Mouse (Mus musculus) forebrain, embryonic 10.5 days (tissue): ENCODE results near the gene Rwdd3. TPM values are rescaled to one million over a fixed set of nuclear protein-coding genes. Genes with fewer than 3 reads are reported as not detected.
A peak's percentile ranks its signal among the peaks of the same experiment; 100 is the strongest.

Experiments used
- DNase-seq: peaks from one replicate; pipeline ENCODE4 v3.0.0-alpha.2; 2017; ENCODE audit warnings: low spot score; ENCODE audit errors: extremely low spot score
- H3K27ac ChIP-seq: fragments of 300-500 bp; sonication (generic); 2 replicates; pipeline ENCODE4 v1.5.1; 2016; ENCODE audit warnings: mild to moderate bottlenecking
- H3K27me3 ChIP-seq: fragments of 300-500 bp; sonication (generic); 2 replicates; pipeline ENCODE4 v1.6.1; 2016; ENCODE audit warnings: mild to moderate bottlenecking; ENCODE audit not compliant: poor library complexity, severe bottlenecking
- H3K36me3 ChIP-seq: fragments of 300-500 bp; sonication (generic); replicated peaks from 2 replicates; pipeline ENCODE4 v1.6.1; 2016; ENCODE audit warnings: mild to moderate bottlenecking, moderate library complexity
- H3K4me1 ChIP-seq: fragments of 300-500 bp; sonication (generic); 2 replicates; pipeline ENCODE4 v1.6.1; 2016
- H3K4me3 ChIP-seq: fragments of 300-500 bp; sonication (generic); 2 replicates; pipeline ENCODE4 v1.5.1; 2016; ENCODE audit warnings: mild to moderate bottlenecking, moderate library complexity
- H3K9me3 ChIP-seq: fragments of 300-500 bp; sonication (generic); 2 replicates; pipeline ENCODE4 v1.6.1; 2016; ENCODE audit warnings: mild to moderate bottlenecking, moderate library complexity
- WGBS: fragments of 180-500 bp; shearing (Covaris S2); methylation state at CpG from one replicate; pipeline ENCODE4 v1.1.7; 2016; 5-methylcytosine and 5-hydroxymethylcytosine counted together
- polyA plus RNA-seq: library from polyadenylated mRNA; unstranded; fragments of >200 nt; fragmentation: Nextera tagmentation; extraction: Ambion mirVana; gene quantifications from 2 replicates; pipeline ENCODE4 v1.2.1, GENCODE M21; 2016

Rwdd3 gene
- polyA plus RNA-seq, 1 experiment from 2014 or later = 5.7 TPM

- DNase-seq = no peak
- Histone ChIP-seq H3K27ac (peak overlapping the region; percentile 72), H3K4me3 (peak overlapping the region; percentile 14; the same call in 1 of the 2 replicates), H3K4me1 (peaks cover 34% of the 10 kb centered on the region), H3K9me3 (no peaks in the 10 kb centered on the region), H3K27me3 (no peaks in the 10 kb centered on the region), H3K36me3 (no peaks in the 10 kb centered on the region)
- WGBS = 44% methylated on average over 11 of the region's 11 CpGs
Observed at GRCm38 (mm10) chr3:121156451-121157186, 14.9 kb downstream of the Rwdd3 start.

DNA sequence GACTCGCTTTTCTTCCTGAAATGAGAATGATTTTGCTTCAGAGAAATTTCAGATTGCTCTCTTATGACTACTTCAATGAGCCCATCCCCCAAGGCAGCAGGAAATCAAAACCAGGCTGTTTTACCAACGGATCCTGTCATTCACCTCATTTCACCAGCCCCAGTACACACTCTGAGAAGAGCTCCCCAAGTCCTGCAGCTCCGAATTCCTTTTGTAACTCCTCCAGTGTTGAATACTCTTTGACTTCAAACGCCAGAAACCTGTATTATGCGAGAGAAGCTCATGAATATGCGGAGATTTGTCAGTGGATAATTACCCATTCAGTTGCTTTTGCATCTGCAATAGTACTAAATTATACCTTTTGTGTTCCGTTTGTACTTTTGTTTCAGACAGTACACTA, 15.5 kb downstream of the Rwdd3 start:
- peak overlapping the region; percentile 14; the same call in 1 of the 2 replicates for H3K4me3 ChIP-seq
- H3K9me3 ChIP-seq = no peaks in the 10 kb centered on the region
- WGBS = 21% methylated on average over 7 of the region's 7 CpGs
- no peaks in the 10 kb centered on the region for H3K27me3 ChIP-seq
- peak overlapping the region; percentile 72 for H3K27ac ChIP-seq
- H3K4me1 ChIP-seq = peaks cover 34% of the 10 kb centered on the region
- no peaks in the 10 kb centered on the region for H3K36me3 ChIP-seq
- no peak for DNase-seq

GRCm38 (mm10) chr3:121133937-121134336, 37.6 kb downstream of the Rwdd3 start:
- Histone ChIP-seq H3K27me3 (no peaks in the 10 kb centered on the region), H3K4me1 (no peaks in the 10 kb centered on the region), H3K27ac (no peak overlapping the region), H3K36me3 (no peaks in the 10 kb centered on the region), H3K4me3 (no peak overlapping the region), H3K9me3 (no peaks in the 10 kb centered on the region)
- WGBS = 87% methylated on average over 11 of the region's 11 CpGs
- no peak for DNase-seq

GRCm38 (mm10) chr3:121133039-121133438, 38.5 kb downstream of the Rwdd3 start:
- H3K36me3 ChIP-seq = no peaks in the 10 kb centered on the region
- WGBS = 92% methylated on average over 5 of the region's 5 CpGs
- H3K27me3 ChIP-seq = no peaks in the 10 kb centered on the region
- no peak overlapping the region for H3K27ac ChIP-seq
- no peaks in the 10 kb centered on the region for H3K4me1 ChIP-seq
- H3K9me3 ChIP-seq = no peaks in the 10 kb centered on the region
- no peak for DNase-seq
- H3K4me3 ChIP-seq = no peak overlapping the region

- no peak overlapping the region for H3K4me3 ChIP-seq
- WGBS = 83% methylated on average over 2 of the region's 2 CpGs
- no peaks in the 10 kb centered on the region for H3K4me1 ChIP-seq
- H3K36me3 ChIP-seq = no peaks in the 10 kb centered on the region
- no peaks in the 10 kb centered on the region for H3K27me3 ChIP-seq
- H3K9me3 ChIP-seq = no peaks in the 10 kb centered on the region
- no peak overlapping the region for H3K27ac ChIP-seq
- no peak for DNase-seq
Observed at GRCm38 (mm10) chr3:121127171-121127570, 44.3 kb downstream of the Rwdd3 start.

DNA sequence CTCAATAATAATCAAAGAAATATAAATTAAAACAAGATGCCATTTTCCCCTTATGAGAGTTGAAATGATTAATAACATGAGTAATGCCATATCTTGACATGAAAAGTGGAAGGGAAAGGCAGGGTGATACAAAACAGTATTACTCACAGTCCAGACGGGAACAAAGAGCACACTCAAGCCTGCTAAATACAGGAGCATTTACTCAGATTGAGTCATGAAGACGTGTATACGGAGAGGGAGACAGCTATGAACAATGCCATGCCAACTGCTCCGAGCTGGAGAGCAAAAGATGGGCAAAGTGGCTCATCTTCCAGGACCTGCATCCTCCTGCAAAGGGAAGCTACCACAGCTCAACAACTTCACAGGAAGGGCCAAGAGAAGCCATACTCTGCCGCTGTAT, 45.0 kb downstream of the Rwdd3 start:
- no peaks in the 10 kb centered on the region for H3K27me3 ChIP-seq
- no peaks in the 10 kb centered on the region for H3K9me3 ChIP-seq
- no peak for DNase-seq
- no peak overlapping the region for H3K27ac ChIP-seq
- H3K36me3 ChIP-seq = no peaks in the 10 kb centered on the region
- 86% methylated on average over 5 of the region's 5 CpGs for WGBS
- H3K4me1 ChIP-seq = no peaks in the 10 kb centered on the region
- no peak overlapping the region for H3K4me3 ChIP-seq

DNA sequence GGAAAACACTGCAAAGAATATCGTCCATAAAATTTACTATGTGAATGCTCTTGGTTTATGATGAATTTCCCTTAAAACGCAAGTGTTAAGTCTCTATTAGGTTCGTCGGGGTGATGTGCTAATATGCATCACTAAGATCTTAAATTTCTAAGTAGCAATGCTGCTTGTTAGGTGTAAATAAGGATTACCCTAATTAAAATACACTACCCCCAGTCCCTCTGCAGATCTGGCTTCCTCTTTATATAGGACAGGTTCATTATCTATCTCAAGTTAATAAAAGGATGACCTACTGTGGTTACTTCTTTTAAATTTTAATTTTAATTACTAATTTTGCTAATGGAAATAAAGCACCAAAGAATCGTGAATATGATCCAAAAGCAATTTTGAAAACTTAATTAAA, 50.4 kb downstream of the Rwdd3 start:
- Histone ChIP-seq H3K36me3 (no peaks in the 10 kb centered on the region), H3K4me1 (no peaks in the 10 kb centered on the region), H3K27ac (no peak overlapping the region), H3K27me3 (no peaks in the 10 kb centered on the region), H3K4me3 (no peak overlapping the region), H3K9me3 (no peaks in the 10 kb centered on the region)
- WGBS = 85% methylated on average over 5 of the region's 5 CpGs
- no peak for DNase-seq

DNA sequence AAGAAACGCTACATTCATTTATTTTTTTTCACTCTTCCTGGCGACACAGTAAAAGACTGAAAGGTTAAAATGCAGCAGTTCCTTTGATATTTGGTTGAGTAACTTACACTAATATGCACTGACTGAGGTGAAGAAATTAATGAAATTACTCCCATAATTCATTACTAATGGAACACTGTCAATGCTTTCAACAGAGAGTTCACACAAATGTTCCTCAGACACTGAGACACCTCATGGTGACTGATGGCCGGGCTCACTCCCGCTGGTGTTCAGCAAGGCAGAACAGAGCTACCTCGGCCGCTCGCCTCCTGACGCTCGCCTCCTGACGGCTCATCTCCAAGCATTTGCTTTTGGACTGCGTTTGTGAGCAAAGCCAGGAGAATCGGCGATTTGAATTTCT, 54.9 kb downstream of the Rwdd3 start:
- Histone ChIP-seq H3K9me3 (no peaks in the 10 kb centered on the region; the same call in 1 of the 2 replicates), H3K27ac (no peak overlapping the region), H3K36me3 (no peaks in the 10 kb centered on the region), H3K4me1 (no peaks in the 10 kb centered on the region), H3K27me3 (no peaks in the 10 kb centered on the region), H3K4me3 (no peak overlapping the region)
- 84% methylated on average over 13 of the region's 13 CpGs for WGBS
- no peak for DNase-seq

GRCm38 (mm10) chr3:121116067-121116466, 55.4 kb downstream of the Rwdd3 start:
- Histone ChIP-seq H3K27me3 (no peaks in the 10 kb centered on the region), H3K27ac (no peak overlapping the region), H3K4me1 (no peaks in the 10 kb centered on the region), H3K4me3 (no peak overlapping the region), H3K36me3 (no peaks in the 10 kb centered on the region), H3K9me3 (no peaks in the 10 kb centered on the region; the same call in 1 of the 2 replicates)
- no peak for DNase-seq
- 83% methylated on average over 5 of the region's 5 CpGs for WGBS

DNA sequence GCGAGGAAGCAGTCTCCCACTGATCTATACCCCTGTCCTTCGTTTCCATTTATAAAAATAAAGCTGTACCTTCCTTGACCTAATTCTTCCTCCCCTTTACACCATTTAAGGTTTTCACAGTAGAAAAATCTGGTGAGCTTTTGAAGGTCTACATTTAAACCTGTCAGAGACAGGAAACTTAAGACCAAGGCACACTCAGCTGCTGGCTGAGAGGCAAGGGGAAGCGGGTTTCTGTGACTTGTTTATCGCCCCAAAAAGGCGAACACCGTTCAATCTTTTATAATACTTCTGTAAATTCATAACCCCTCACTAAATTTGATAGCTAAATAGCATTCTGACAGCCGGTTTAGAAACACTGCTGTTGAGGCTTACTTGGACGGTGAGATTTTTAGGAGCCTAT, 60.4 kb downstream of the Rwdd3 start:
- H3K27ac ChIP-seq = no peak overlapping the region
- no peak for DNase-seq
- H3K4me1 ChIP-seq = no peaks in the 10 kb centered on the region
- H3K27me3 ChIP-seq = no peaks in the 10 kb centered on the region
- 93% methylated on average over 8 of the region's 8 CpGs for WGBS
- H3K4me3 ChIP-seq = no peak overlapping the region
- no peaks in the 10 kb centered on the region; the same call in 1 of the 2 replicates for H3K9me3 ChIP-seq
- H3K36me3 ChIP-seq = no peaks in the 10 kb centered on the region

DNA sequence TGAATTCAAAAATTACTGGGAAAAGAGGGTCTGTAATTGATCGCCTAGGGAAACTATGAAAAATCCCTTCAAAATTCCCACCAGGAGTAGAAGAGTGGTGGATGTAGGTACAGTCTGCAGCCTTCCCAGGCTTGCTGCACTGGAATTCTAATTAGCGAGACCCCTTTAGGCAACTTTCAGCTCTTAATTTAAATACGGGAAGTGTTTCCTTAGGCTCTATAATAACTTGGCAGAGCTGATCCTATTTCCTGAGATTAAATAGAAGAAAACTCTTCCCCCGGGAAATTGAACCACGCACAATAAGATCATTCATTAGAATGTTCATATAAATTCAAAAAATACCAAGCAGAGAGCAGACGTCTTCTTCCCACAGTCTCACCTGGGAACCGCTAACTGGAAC, 61.1 kb downstream of the Rwdd3 start:
- H3K27me3 ChIP-seq = no peaks in the 10 kb centered on the region
- no peaks in the 10 kb centered on the region; the same call in 1 of the 2 replicates for H3K9me3 ChIP-seq
- DNase-seq = no peak
- H3K36me3 ChIP-seq = no peaks in the 10 kb centered on the region
- no peak overlapping the region for H3K4me3 ChIP-seq
- H3K4me1 ChIP-seq = no peaks in the 10 kb centered on the region
- 92% methylated on average over 7 of the region's 7 CpGs for WGBS
- H3K27ac ChIP-seq = no peak overlapping the region

- peaks cover 9% of the 10 kb centered on the region; the same call in 1 of the 2 replicates for H3K4me1 ChIP-seq
- no peak overlapping the region for H3K27ac ChIP-seq
- H3K4me3 ChIP-seq = no peak overlapping the region
- H3K9me3 ChIP-seq = no peaks in the 10 kb centered on the region
- no peak for DNase-seq
- H3K36me3 ChIP-seq = no peaks in the 10 kb centered on the region
- no peaks in the 10 kb centered on the region for H3K27me3 ChIP-seq
- 86% methylated on average over 6 of the region's 6 CpGs for WGBS
Observed at GRCm38 (mm10) chr3:121107481-121107880, 64.0 kb downstream of the Rwdd3 start.

- no peaks in the 10 kb centered on the region for H3K9me3 ChIP-seq
- no peaks in the 10 kb centered on the region for H3K36me3 ChIP-seq
- 76% methylated on average over 5 of the region's 5 CpGs for WGBS
- no peak for DNase-seq
- peaks cover 9% of the 10 kb centered on the region; the same call in 1 of the 2 replicates for H3K4me1 ChIP-seq
- no peaks in the 10 kb centered on the region for H3K27me3 ChIP-seq
- H3K4me3 ChIP-seq = no peak overlapping the region
- H3K27ac ChIP-seq = no peak overlapping the region
Observed at GRCm38 (mm10) chr3:121105408-121105708, 66.1 kb downstream of the Rwdd3 start.
